Mouse (Mus musculus) neural tube, embryonic 12.5 days (tissue): ENCODE results near the gene Vmn2r78. TPM values are rescaled to one million over a fixed set of nuclear protein-coding genes. Genes with fewer than 3 reads are reported as not detected.
"Not testable (repeated sequence)": the region's sequence is repeated elsewhere in the genome, so short reads cannot be mapped to it uniquely, and the experiment has no call there.

Experiments
- ATAC-seq: fragments of 200-750 bp; cut with Nextera tagmentation; 2 replicates; pipeline ENCODE4 v1.8.0; 2017; ENCODE audit warnings: low read depth, mild to moderate bottlenecking, moderate TSS enrichment, moderate library complexity; ENCODE audit not compliant: low FRiP score
- H3K27ac ChIP-seq: fragments of 300-500 bp; sonication (generic); 2 replicates; pipeline ENCODE4 v1.5.1; 2016
- H3K27me3 ChIP-seq: fragments of 300-500 bp; sonication (generic); replicated peaks from 2 replicates; pipeline ENCODE4 v1.6.1; 2016; ENCODE audit warnings: mild to moderate bottlenecking
- H3K36me3 ChIP-seq: fragments of 300-500 bp; sonication (generic); 2 replicates; pipeline ENCODE4 v1.6.1; 2016; ENCODE audit warnings: mild to moderate bottlenecking
- H3K4me1 ChIP-seq: fragments of 300-500 bp; sonication (generic); 2 replicates; pipeline ENCODE4 v1.6.1; 2016
- H3K4me2 ChIP-seq: fragments of 300-500 bp; sonication (generic); replicated peaks from 2 replicates; pipeline ENCODE4 v1.6.1; 2016; ENCODE audit warnings: mild to moderate bottlenecking
- H3K4me3 ChIP-seq: fragments of 300-500 bp; sonication (generic); 2 replicates; pipeline ENCODE4 v1.5.1; 2016
- H3K9ac ChIP-seq: fragments of 300-500 bp; sonication (generic); 2 replicates; pipeline ENCODE4 v1.6.1; 2016; ENCODE audit warnings: mild to moderate bottlenecking
- H3K9me3 ChIP-seq: fragments of 300-500 bp; sonication (generic); 2 replicates; pipeline ENCODE4 v1.6.1; 2016; ENCODE audit warnings: mild to moderate bottlenecking
- WGBS: fragments of 180-500 bp; shearing (Covaris S2); methylation state at CpG from one replicate; pipeline ENCODE4 v1.1.7; 2016; 5-methylcytosine and 5-hydroxymethylcytosine counted together
- polyA plus RNA-seq: library from polyadenylated mRNA; unstranded; fragments of >200 nt; fragmentation: Nextera tagmentation; extraction: Ambion mirVana; gene quantifications from 2 replicates; pipeline ENCODE4 v1.2.1, GENCODE M21; 2016

Gene Vmn2r78
- polyA plus RNA-seq: not detected in 2 replicates

DNA sequence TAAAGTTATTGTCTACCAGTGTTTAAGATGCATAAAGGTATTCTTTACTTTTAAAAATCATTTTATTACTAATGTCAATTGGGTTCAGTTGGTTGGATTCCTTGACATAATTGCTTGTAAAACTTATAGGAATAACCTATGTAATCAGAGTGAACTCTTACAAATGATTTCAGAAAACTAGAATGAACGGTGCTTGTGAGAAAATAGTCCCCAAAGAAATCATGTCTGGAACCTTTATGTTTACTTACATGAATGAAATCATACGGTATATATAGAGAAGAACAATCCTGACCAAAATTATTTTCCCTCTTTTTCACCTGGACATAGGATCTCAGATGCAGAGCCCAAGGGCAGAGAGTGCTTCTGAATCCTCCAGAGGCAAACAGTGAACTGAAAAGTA is at the start of gene Vmn2r78:
Vmn2r78 (plus strand) TSS at position 301 of the 400 bp plus-strand sequence.
- H3K4me1 ChIP-seq, H3K27ac ChIP-seq, H3K9ac ChIP-seq, ATAC-seq, H3K9me3 ChIP-seq, H3K4me3 ChIP-seq, H3K4me2 ChIP-seq, H3K27me3 ChIP-seq, H3K36me3 ChIP-seq: not testable (repeated sequence)
- WGBS: 85% methylated on average over 2 of the region's 2 CpGs

DNA sequence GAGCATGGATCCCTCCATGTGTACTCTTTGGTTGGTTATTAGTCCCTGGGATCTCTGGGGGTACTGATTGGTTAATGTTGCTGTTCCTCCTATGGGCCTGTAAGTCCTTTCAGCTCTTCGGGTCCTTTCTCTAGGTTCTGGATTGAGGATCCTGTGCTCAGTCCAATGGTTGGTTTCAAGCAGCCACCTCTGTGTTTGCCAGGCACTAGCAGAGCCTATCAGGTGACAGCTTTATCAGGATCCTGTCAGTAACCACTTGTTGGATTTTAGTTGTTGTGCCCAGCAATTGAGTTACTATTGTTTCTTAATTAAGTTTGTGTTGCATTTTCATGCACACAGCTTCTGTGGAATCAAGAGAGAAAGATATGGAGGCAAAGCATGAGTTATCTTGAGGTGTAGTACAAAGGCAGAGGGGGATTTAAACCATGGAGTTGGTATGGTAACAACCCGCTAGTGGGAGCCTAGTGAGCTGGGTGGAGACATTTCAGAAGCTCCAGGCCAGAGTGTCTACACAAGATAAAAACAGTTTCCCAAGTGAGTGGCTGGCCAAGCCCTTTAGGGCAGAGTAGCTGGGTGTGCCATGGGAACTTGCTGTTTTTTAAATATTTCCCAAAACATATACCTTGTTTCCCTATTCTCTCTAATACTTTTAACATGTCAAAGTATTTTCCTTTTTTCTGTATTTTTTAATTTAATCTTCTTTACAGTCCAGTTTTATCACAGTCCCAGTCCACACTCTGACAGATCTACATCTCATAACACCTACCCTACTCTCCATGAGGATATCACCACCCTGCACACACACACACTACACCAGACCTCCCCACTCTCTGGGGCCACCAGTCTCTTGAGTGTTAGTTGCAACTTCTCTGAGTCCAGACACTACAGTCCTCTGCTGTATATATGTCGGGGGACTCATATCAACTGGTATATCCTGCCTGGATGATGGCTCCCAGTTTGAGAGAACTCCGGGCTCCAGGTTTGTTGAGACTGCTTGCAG is 25.1 kb upstream of the Vmn2r78 start:
- H3K27ac ChIP-seq: no peak overlapping the region
- no peak overlapping the region for H3K9ac ChIP-seq
- no peaks in the 10 kb centered on the region for H3K36me3 ChIP-seq
- H3K4me2 ChIP-seq: no peak overlapping the region
- ATAC-seq: no peak
- no peak overlapping the region for H3K4me3 ChIP-seq
- no peaks in the 10 kb centered on the region for H3K9me3 ChIP-seq
- H3K4me1 ChIP-seq: no peaks in the 10 kb centered on the region
- WGBS: 93% methylated on average over 4 of the region's 4 CpGs
- no peaks in the 10 kb centered on the region for H3K27me3 ChIP-seq

DNA sequence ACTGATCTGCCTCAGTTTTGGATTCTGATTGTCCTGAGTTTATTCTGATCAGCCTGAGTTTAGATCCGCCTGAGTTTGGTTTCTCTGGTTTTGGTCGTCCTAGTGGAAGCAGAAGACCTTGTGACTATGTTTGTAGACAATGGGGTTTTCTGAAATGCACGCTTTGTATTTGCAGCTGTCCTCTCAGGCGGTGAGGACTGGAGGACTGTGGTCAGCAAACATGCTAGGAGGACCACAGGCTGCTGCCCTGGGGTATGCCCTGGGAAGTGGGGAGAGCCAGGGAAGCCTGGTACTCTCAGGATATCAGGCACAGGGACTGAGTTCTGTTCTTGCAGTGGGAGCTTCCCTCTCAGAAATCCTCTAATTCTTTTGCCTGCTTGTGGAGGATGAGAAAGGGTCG is 22.4 kb downstream of the Vmn2r78 start:
- Histone ChIP-seq H3K4me1 (no peaks in the 10 kb centered on the region), H3K4me2 (no peak overlapping the region), H3K27me3 (no peaks in the 10 kb centered on the region), H3K27ac (no peak overlapping the region), H3K9me3 (no peaks in the 10 kb centered on the region), H3K9ac (no peak overlapping the region), H3K36me3 (no peaks in the 10 kb centered on the region), H3K4me3 (no peak overlapping the region)
- WGBS: 86% methylated on average over 5 of the region's 5 CpGs
- ATAC-seq: no peak

DNA sequence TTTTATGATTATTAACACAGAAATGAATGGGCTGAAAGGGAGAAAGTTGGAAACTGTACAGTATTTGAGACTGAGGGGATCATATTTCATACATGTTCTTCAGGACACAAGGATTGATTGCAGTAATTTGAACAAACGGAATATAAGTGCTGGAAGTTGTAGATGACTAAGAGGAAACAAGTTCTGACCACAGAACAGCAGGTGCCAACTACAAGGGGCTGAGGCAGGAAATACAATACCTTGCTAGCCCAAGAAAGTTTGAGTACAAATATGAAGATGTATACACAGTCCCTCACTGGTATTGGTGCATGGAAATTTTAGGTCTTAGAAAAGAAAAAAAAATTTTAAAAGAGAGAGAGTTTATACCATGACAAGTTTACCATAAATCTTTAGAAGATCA is 79.8 kb downstream of the Vmn2r78 start:
- Histone ChIP-seq H3K36me3 (no peaks in the 10 kb centered on the region), H3K4me3 (no peak overlapping the region), H3K9ac (no peak overlapping the region), H3K9me3 (no peaks in the 10 kb centered on the region), H3K4me2 (no peak overlapping the region), H3K4me1 (no peaks in the 10 kb centered on the region), H3K27me3 (no peaks in the 10 kb centered on the region), H3K27ac (no peak overlapping the region)
- 77% methylated on average over 1 of the region's 1 CpGs for WGBS
- no peak for ATAC-seq

DNA sequence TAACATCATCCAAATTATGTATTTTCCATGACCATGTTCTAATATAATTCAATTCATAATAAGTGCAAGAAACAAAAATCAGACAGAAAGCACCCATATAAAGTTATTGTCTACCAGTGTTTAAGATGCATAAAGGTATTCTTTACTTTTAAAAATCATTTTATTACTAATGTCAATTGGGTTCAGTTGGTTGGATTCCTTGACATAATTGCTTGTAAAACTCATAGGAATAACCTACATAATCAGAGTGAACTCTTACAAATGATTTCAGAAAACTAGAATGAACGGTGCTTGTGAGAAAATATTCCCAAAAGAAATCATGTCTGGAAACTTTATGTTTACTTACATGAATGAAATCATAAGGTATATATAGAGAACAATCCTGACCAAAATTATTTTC is 80.9 kb downstream of the Vmn2r78 start, which contains the start of gene Vmn2r79:
Vmn2r79 (plus strand) TSS at position 301 of the 400 bp plus-strand sequence.
- H3K9me3 ChIP-seq, H3K4me2 ChIP-seq, H3K36me3 ChIP-seq, H3K9ac ChIP-seq, H3K4me1 ChIP-seq, H3K27me3 ChIP-seq, ATAC-seq, H3K4me3 ChIP-seq, H3K27ac ChIP-seq: not testable (repeated sequence)
- 85% methylated on average over 1 of the region's 1 CpGs for WGBS

Other genes with a start within 250 kb of the Vmn2r78 start
- not detected in 2 replicates for gene Olfr292, start 226.8 kb upstream of the Vmn2r78 start, polyA plus RNA-seq
- 0.43 and 0.53 TPM in 2 replicates for gene Folh1, start 139.2 kb upstream of the Vmn2r78 start, polyA plus RNA-seq
- gene Vmn2r77, start 120.1 kb upstream of the Vmn2r78 start, polyA plus RNA-seq: not detected in 2 replicates
- not detected in 2 replicates for gene Vmn2r79, start 81.0 kb downstream of the Vmn2r78 start, polyA plus RNA-seq